Mouse (Mus musculus): ENCODE data around the gene Cox4i2. TPM values are rescaled to one million over a fixed set of nuclear protein-coding genes. Genes with fewer than 3 reads are reported as not detected.

Cox4i2 gene
- polyA plus RNA-seq, 2 experiments from 2014 or later = 0.46 TPM; not detected in 1

- no peak for ATAC-seq
These were observed 48.3 kb downstream of the Cox4i2 start for GRCm38 (mm10) chr2:152802303-152802702.

GRCm38 (mm10) chr2:152803081-152803480 lies 49.1 kb downstream of the Cox4i2 start:
- ATAC-seq = peak; percentile 83

GRCm38 (mm10) chr2:152804408-152805110 lies 50.6 kb downstream of the Cox4i2 start:
- ATAC-seq = no peak

- no peak for ATAC-seq
These were observed 51.1 kb downstream of the Cox4i2 start for GRCm38 (mm10) chr2:152805111-152805490.

- no peak for ATAC-seq
These were observed 52.1 kb downstream of the Cox4i2 start for GRCm38 (mm10) chr2:152806037-152806436.

- ATAC-seq = no peak
These were observed 54.2 kb downstream of the Cox4i2 start for GRCm38 (mm10) chr2:152808178-152808577.

GRCm38 (mm10) chr2:152810158-152810941 lies 56.4 kb downstream of the Cox4i2 start:
- peak; percentile 82 for ATAC-seq

GRCm38 (mm10) chr2:152811336-152812165 lies 57.6 kb downstream of the Cox4i2 start:
- ATAC-seq = peak; percentile 51

GRCm38 (mm10) chr2:152813232-152813631 lies 59.3 kb downstream of the Cox4i2 start:
- ATAC-seq = no peak

- no peak for ATAC-seq
These were observed 60.4 kb downstream of the Cox4i2 start for GRCm38 (mm10) chr2:152814213-152814874.

Other genes starting within 250 kb of the Cox4i2 start
- not detected for gene Defb26, start 242.5 kb upstream of the Cox4i2 start, polyA plus RNA-seq (2017; shearing (Covaris generic))
- not detected for gene Defb28, start 235.9 kb upstream of the Cox4i2 start, polyA plus RNA-seq (2017; shearing (Covaris generic))
- gene Defb29, start 214.1 kb upstream of the Cox4i2 start, polyA plus RNA-seq (2017; shearing (Covaris generic)) = not detected
- not detected for gene Gm17416, start 184.8 kb upstream of the Cox4i2 start, polyA plus RNA-seq (2017; shearing (Covaris generic))
- gene Defb21, start 181.4 kb upstream of the Cox4i2 start, polyA plus RNA-seq (2017; shearing (Covaris generic)) = not detected
- not detected for gene Defb19, start 173.9 kb upstream of the Cox4i2 start, polyA plus RNA-seq (2017; shearing (Covaris generic))
- gene Defb45, start 154.8 kb upstream of the Cox4i2 start, polyA plus RNA-seq (2017; shearing (Covaris generic)) = not detected
- not detected for gene Defb36, start 149.8 kb upstream of the Cox4i2 start, polyA plus RNA-seq (2017; shearing (Covaris generic))
- not detected for gene Defb25, start 131.1 kb upstream of the Cox4i2 start, polyA plus RNA-seq (2017; shearing (Covaris generic))
- not detected for gene Rem1, start 127.2 kb upstream of the Cox4i2 start, polyA plus RNA-seq (2017; shearing (Covaris generic))
- 10 to 100 TPM; 76.1 to 76.2 TPM for gene H13, start 84.7 kb upstream of the Cox4i2 start, polyA plus RNA-seq (2017; shearing (Covaris generic))
- 1 to 10 TPM; 3.7 to 3.9 TPM for gene Mcts2, start 67.1 kb upstream of the Cox4i2 start, polyA plus RNA-seq (2017; shearing (Covaris generic))
- gene Id1, start 17.9 kb upstream of the Cox4i2 start, polyA plus RNA-seq (2017; shearing (Covaris generic)) = under 1 TPM; 0.75 to 0.82 TPM
- 10 to 100 TPM; 55.5 to 75.0 TPM for gene Bcl2l1, start 77.6 kb downstream of the Cox4i2 start, polyA plus RNA-seq (2017; shearing (Covaris generic))
- 1 to 10 TPM; 4.0 to 9.7 TPM for gene Tpx2, start 93.8 kb downstream of the Cox4i2 start, polyA plus RNA-seq (2017; shearing (Covaris generic))
- gene Mylk2, start 157.2 kb downstream of the Cox4i2 start, polyA plus RNA-seq (2017; shearing (Covaris generic)) = not detected
- gene Foxs1, start 179.0 kb downstream of the Cox4i2 start, polyA plus RNA-seq (2017; shearing (Covaris generic)) = not detected
- gene Dusp15, start 197.5 kb downstream of the Cox4i2 start, polyA plus RNA-seq (2017; shearing (Covaris generic)) = under 1 TPM in 1 of 2 experiments, not detected in 1; 0.11 TPM
- 1 to 10 TPM in 1 of 2 experiments, under 1 TPM in 1; 0.78 to 2.0 TPM for gene Ttll9, start 208.3 kb downstream of the Cox4i2 start, polyA plus RNA-seq (2017; shearing (Covaris generic))